Mouse (Mus musculus) cortical plate, adult 2 months (tissue): ENCODE results near the gene Med20.

ENCODE experiments used
- CTCF ChIP-seq: fragments of 200-500 bp; IDR thresholded peaks from 2 replicates; pipeline ENCODE4 v1.5.1; 2011; ENCODE audit warnings: mild to moderate bottlenecking, control low read depth, low read length; ENCODE audit not compliant: insufficient read depth; ENCODE audit errors: extremely low read depth
- POLR2A ChIP-seq: fragments of 200-500 bp; IDR thresholded peaks from 2 replicates; pipeline ENCODE4 v1.6.1; 2011; ENCODE audit warnings: mild to moderate bottlenecking, low read length, control low read depth; ENCODE audit not compliant: insufficient read depth; ENCODE audit errors: extremely low read depth

DNA sequence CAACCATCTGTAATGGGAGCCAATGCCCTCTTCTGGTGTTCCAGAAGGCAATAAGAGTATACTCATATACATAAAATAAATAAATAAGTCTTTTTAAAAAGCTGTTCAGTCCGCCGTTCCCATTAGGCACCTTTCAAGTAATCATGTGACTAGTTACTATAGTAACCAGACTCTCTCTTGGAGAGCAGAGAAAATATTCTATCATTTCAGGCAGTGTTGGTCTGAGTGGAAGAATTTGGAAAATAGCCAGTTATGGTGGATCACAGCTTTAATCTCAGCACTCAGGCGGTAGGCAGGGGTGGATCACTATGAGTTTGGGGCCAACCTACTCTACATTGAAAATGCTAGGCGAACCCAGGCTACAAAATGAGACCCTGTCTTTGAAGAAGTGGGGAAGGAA, 57.8 kb downstream of the Med20 start:
- no peak for TF ChIP-seq CTCF
- TF ChIP-seq POLR2A = no peak
